Mouse (Mus musculus): ENCODE measurements at regions not wholly inside any gene's neighbourhood (a gene's known extent, or its start where the extent isn't known, plus 50 kb on each side); places are given as distances from the start of the nearest gene placed in this dataset.

- Histone ChIP-seq H3K27me3 (no peaks in the 10 kb centered on the region), H3K4me3 (no peak overlapping the region), H3K4me2 (no peak overlapping the region), H3K9me3 (no peaks in the 10 kb centered on the region), H3K4me1 (replicated peaks) (no peaks in the 10 kb centered on the region), H3K9ac (no peak overlapping the region), H3K36me3 (no peaks in the 10 kb centered on the region), H3K27ac (no peak overlapping the region)
- no peak for ATAC-seq (ENCODE audit: low FRiP score)
- WGBS: 91% methylated on average over 1 of the region's 1 CpGs
Observed at GRCm38 (mm10) chr10:16014806-16015205, 1296.8 kb upstream of the Gje1 start.

GRCm38 (mm10) chr10:16001246-16001645 is 1283.2 kb upstream of the Gje1 start:
- no peak overlapping the region for H3K27ac ChIP-seq
- no peak overlapping the region for H3K4me3 ChIP-seq
- WGBS: 92% methylated on average over 2 of the region's 2 CpGs
- no peaks in the 10 kb centered on the region for H3K4me1 ChIP-seq (replicated peaks)
- no peaks in the 10 kb centered on the region for H3K27me3 ChIP-seq
- no peak for ATAC-seq (ENCODE audit: low FRiP score)
- no peak overlapping the region for H3K9ac ChIP-seq
- H3K9me3 ChIP-seq: no peaks in the 10 kb centered on the region
- H3K36me3 ChIP-seq: no peaks in the 10 kb centered on the region
- H3K4me2 ChIP-seq: no peak overlapping the region

GRCm38 (mm10) chr10:15993275-15993674 is 1275.3 kb upstream of the Gje1 start:
- WGBS: 89% methylated on average over 2 of the region's 2 CpGs
- Histone ChIP-seq H3K4me3 (no peak overlapping the region), H3K9me3 (no peaks in the 10 kb centered on the region), H3K27me3 (no peaks in the 10 kb centered on the region), H3K4me1 (replicated peaks) (no peaks in the 10 kb centered on the region), H3K27ac (no peak overlapping the region), H3K4me2 (no peak overlapping the region), H3K9ac (no peak overlapping the region), H3K36me3 (no peaks in the 10 kb centered on the region)
- ATAC-seq (ENCODE audit: low FRiP score): no peak
